Mouse (Mus musculus) brain, embryonic 14.5 days (tissue): ENCODE results near the gene Nfkbiz. TPM values are rescaled to one million over a fixed set of nuclear protein-coding genes. Genes with fewer than 3 reads are reported as not detected.
A peak's percentile ranks its signal among the peaks of the same experiment; 100 is the strongest.

Experiments
- DNase-seq: peaks from one replicate; pipeline ENCODE4 v3.0.0-alpha.2; 2011; ENCODE audit warnings: low read depth
- CTCF ChIP-seq: fragments of 200-500 bp; IDR thresholded peaks from 2 replicates; pipeline ENCODE4 v1.5.1; 2012; ENCODE audit warnings: inconsistent platforms, mild to moderate bottlenecking, moderate library complexity, borderline replicate concordance; ENCODE audit not compliant: insufficient read depth, insufficient read length; ENCODE audit errors: extremely low read depth
- POLR2A ChIP-seq: fragments of 200-500 bp; IDR thresholded peaks from 2 replicates; pipeline ENCODE4 v1.6.1; 2012; ENCODE audit warnings: mild to moderate bottlenecking, inconsistent platforms, borderline replicate concordance; ENCODE audit not compliant: poor library complexity, insufficient read depth, insufficient read length, severe bottlenecking; ENCODE audit errors: extremely low read depth
- polyA plus RNA-seq: library from polyadenylated mRNA; depleted of rRNA; stranded (reverse); fragments of >200 nt; gene quantifications from 2 replicates; pipeline ENCODE4 v1.2.3, GENCODE M21; 2012

The Nfkbiz gene
- polyA plus RNA-seq, 1 experiment: 2.5 TPM

- no peak for TF ChIP-seq POLR2A
- no peak; the same call in 1 of the 2 replicates for TF ChIP-seq CTCF
- peak; percentile 11 for DNase-seq
Measured at GRCm38 (mm10) chr16:55823398-55824155, 15.1 kb downstream of the Nfkbiz start.

- no peak for DNase-seq
- TF ChIP-seq CTCF (no peak), POLR2A (no peak)
Measured at GRCm38 (mm10) chr16:55822741-55823397, 15.8 kb downstream of the Nfkbiz start.

- peak; percentile 92 for DNase-seq
- TF ChIP-seq POLR2A: peak; percentile 18; the same call in 1 of the 2 replicates
- no peak for TF ChIP-seq CTCF
Measured at GRCm38 (mm10) chr16:55821997-55822740, 16.5 kb downstream of the Nfkbiz start.

- TF ChIP-seq CTCF: no peak
- DNase-seq: no peak
Measured at GRCm38 (mm10) chr16:55821571-55821981, 17.1 kb downstream of the Nfkbiz start.

- peak; percentile 46 for DNase-seq
- TF ChIP-seq POLR2A: no peak
- no peak for TF ChIP-seq CTCF
Measured at GRCm38 (mm10) chr16:55820916-55821570, 17.7 kb downstream of the Nfkbiz start.

- peak; percentile 29 for DNase-seq
Measured at GRCm38 (mm10) chr16:55820161-55820915, 18.4 kb downstream of the Nfkbiz start.

GRCm38 (mm10) chr16:55819186-55819861 lies 19.4 kb downstream of the Nfkbiz start:
- peak; percentile 36 for DNase-seq
- TF ChIP-seq POLR2A (no peak), CTCF (no peak)

More at GRCm38 (mm10) chr16:55820161-55820915, 18.4 kb downstream of the Nfkbiz start:
- TF ChIP-seq CTCF: no peak
- no peak for TF ChIP-seq POLR2A

GRCm38 (mm10) chr16:55817717-55818515 lies 20.8 kb downstream of the Nfkbiz start:
- TF ChIP-seq POLR2A (no peak), CTCF (no peak)
- DNase-seq: no peak

GRCm38 (mm10) chr16:55816202-55816941 lies 22.3 kb downstream of the Nfkbiz start:
- no peak for DNase-seq
- TF ChIP-seq POLR2A: no peak
- no peak for TF ChIP-seq CTCF
